Mouse (Mus musculus) midbrain, postnatal 0 days (tissue): ENCODE measurements at regions not wholly inside any gene's neighbourhood (a gene's known extent, or its start where the extent isn't known, plus 50 kb on each side); places are given as distances from the start of the nearest gene placed in this dataset.

Experiments used
- ATAC-seq: fragments of 200-750 bp; cut with Nextera tagmentation; 2 replicates; pipeline ENCODE4 v1.8.0; 2017; ENCODE audit warnings: moderate number of reproducible peaks, mild to moderate bottlenecking, moderate TSS enrichment, moderate library complexity; ENCODE audit not compliant: low FRiP score
- DNase-seq: peaks from one replicate; pipeline ENCODE4 v3.0.0-alpha.2; 2015; ENCODE audit warnings: low spot score
- H3K27ac ChIP-seq: fragments of 300-500 bp; sonication (generic); 2 replicates; pipeline ENCODE4 v1.5.1; 2014; ENCODE audit warnings: low read depth, mild to moderate bottlenecking, low read length, mixed read lengths
- H3K27me3 ChIP-seq: fragments of 300-500 bp; sonication (generic); 2 replicates; pipeline ENCODE4 v1.6.1; 2014; ENCODE audit warnings: low read length, control low read depth, mixed read lengths; ENCODE audit not compliant: insufficient read depth
- H3K36me3 ChIP-seq: fragments of 300-500 bp; sonication (generic); 2 replicates; pipeline ENCODE4 v1.6.1; 2014; ENCODE audit warnings: low read length, control low read depth, mixed read lengths; ENCODE audit not compliant: insufficient read depth
- H3K4me1 ChIP-seq: fragments of 300-500 bp; sonication (generic); 2 replicates; pipeline ENCODE4 v1.6.1; 2014; ENCODE audit warnings: mild to moderate bottlenecking, control low read depth, antibody characterized with exemption, low read length, mixed read lengths; ENCODE audit not compliant: insufficient read depth
- H3K4me2 ChIP-seq: fragments of 300-500 bp; sonication (generic); 2 replicates; pipeline ENCODE4 v1.6.1; 2014; ENCODE audit warnings: low read depth, mild to moderate bottlenecking, low read length, mixed read lengths; ENCODE audit not compliant: poor library complexity, severe bottlenecking
- H3K4me3 ChIP-seq: fragments of 300-500 bp; sonication (generic); 2 replicates; pipeline ENCODE4 v1.5.1; 2014; ENCODE audit warnings: low read depth, mild to moderate bottlenecking, low read length, moderate library complexity
- H3K9ac ChIP-seq: fragments of 300-500 bp; sonication (generic); replicated peaks from 2 replicates; pipeline ENCODE4 v1.6.1; 2014; ENCODE audit warnings: mild to moderate bottlenecking, low read length, moderate library complexity, mixed read lengths; ENCODE audit not compliant: poor library complexity, severe bottlenecking
- H3K9me3 ChIP-seq: fragments of 300-500 bp; sonication (generic); 2 replicates; pipeline ENCODE4 v1.6.1; 2016; ENCODE audit warnings: low read length, control low read depth
- CTCF ChIP-seq: IDR thresholded peaks from 2 replicates; pipeline ENCODE4 v1.5.1; 2016; ENCODE audit warnings: antibody characterized with exemption, mild to moderate bottlenecking
- WGBS: fragments of 180-500 bp; shearing (Covaris S2); extraction: QIAGEN DNeasy Blood & Tissue Kit; methylation state at CpG from one replicate; pipeline ENCODE4 v1.1.7; 2014; 5-methylcytosine and 5-hydroxymethylcytosine counted together

- ATAC-seq, result no peak
- Histone ChIP-seq H3K4me3 (no peak overlapping the region), H3K36me3 (no peaks in the 10 kb centered on the region), H3K27me3 (no peaks in the 10 kb centered on the region), H3K27ac (no peak overlapping the region), H3K9ac (no peak overlapping the region), H3K9me3 (no peaks in the 10 kb centered on the region), H3K4me2 (no peak overlapping the region), H3K4me1 (no peaks in the 10 kb centered on the region)
- no peak for DNase-seq
- TF ChIP-seq CTCF, result no peak
- WGBS, result 89% methylated on average over 21 of the region's 21 CpGs
Measured at GRCm38 (mm10) chr14:105392079-105392813, 133.9 kb downstream of the Ndfip2 start.

- DNase-seq (no peak), ATAC-seq (no peak)
- H3K27ac ChIP-seq, result no peak overlapping the region
- no peak overlapping the region for H3K4me3 ChIP-seq
- 92% methylated on average over 11 of the region's 11 CpGs for WGBS
- no peaks in the 10 kb centered on the region for H3K4me1 ChIP-seq
- TF ChIP-seq CTCF, result no peak
- no peak overlapping the region for H3K9ac ChIP-seq
- H3K9me3 ChIP-seq, result no peaks in the 10 kb centered on the region
- H3K27me3 ChIP-seq, result no peaks in the 10 kb centered on the region
- no peaks in the 10 kb centered on the region for H3K36me3 ChIP-seq
- no peak overlapping the region for H3K4me2 ChIP-seq
Measured at GRCm38 (mm10) chr14:105391430-105391829, 133.1 kb downstream of the Ndfip2 start.

GRCm38 (mm10) chr14:105385119-105385518 is 126.7 kb downstream of the Ndfip2 start:
- WGBS, result 80% methylated on average over 4 of the region's 4 CpGs

GRCm38 (mm10) chr14:105383382-105383781 is 125.0 kb downstream of the Ndfip2 start:
- no peak overlapping the region for H3K27ac ChIP-seq
- no peak overlapping the region for H3K9ac ChIP-seq
- H3K9me3 ChIP-seq, result no peaks in the 10 kb centered on the region
- no peaks in the 10 kb centered on the region for H3K36me3 ChIP-seq
- H3K27me3 ChIP-seq, result no peaks in the 10 kb centered on the region
- H3K4me3 ChIP-seq, result no peak overlapping the region
- no peak for TF ChIP-seq CTCF
- H3K4me2 ChIP-seq, result no peak overlapping the region
- DNase-seq (no peak), ATAC-seq (no peak)
- H3K4me1 ChIP-seq, result no peaks in the 10 kb centered on the region
- WGBS, result 84% methylated on average over 5 of the region's 5 CpGs

More at GRCm38 (mm10) chr14:105385119-105385518, 126.7 kb downstream of the Ndfip2 start:
- H3K9me3 ChIP-seq, result no peaks in the 10 kb centered on the region
- no peak overlapping the region for H3K27ac ChIP-seq
- H3K4me3 ChIP-seq, result no peak overlapping the region
- DNase-seq (no peak), ATAC-seq (no peak)
- H3K27me3 ChIP-seq, result no peaks in the 10 kb centered on the region
- TF ChIP-seq CTCF, result no peak
- H3K36me3 ChIP-seq, result no peaks in the 10 kb centered on the region
- H3K4me1 ChIP-seq, result no peaks in the 10 kb centered on the region
- H3K4me2 ChIP-seq, result no peak overlapping the region
- H3K9ac ChIP-seq, result no peak overlapping the region

GRCm38 (mm10) chr14:105380101-105380500 is 121.7 kb downstream of the Ndfip2 start:
- no peak for TF ChIP-seq CTCF
- ATAC-seq, result no peak

GRCm38 (mm10) chr14:105377770-105378169 is 119.4 kb downstream of the Ndfip2 start:
- Histone ChIP-seq H3K27ac (no peak overlapping the region), H3K9me3 (no peaks in the 10 kb centered on the region), H3K4me2 (no peak overlapping the region), H3K36me3 (no peaks in the 10 kb centered on the region), H3K4me3 (no peak overlapping the region), H3K27me3 (no peaks in the 10 kb centered on the region), H3K4me1 (no peaks in the 10 kb centered on the region), H3K9ac (no peak overlapping the region)
- ATAC-seq (no peak), DNase-seq (peak; percentile 20)
- WGBS, result 58% methylated on average over 5 of the region's 5 CpGs
- TF ChIP-seq CTCF, result no peak

More at GRCm38 (mm10) chr14:105380101-105380500, 121.7 kb downstream of the Ndfip2 start:
- Histone ChIP-seq H3K9me3 (no peaks in the 10 kb centered on the region), H3K36me3 (no peaks in the 10 kb centered on the region), H3K4me1 (no peaks in the 10 kb centered on the region), H3K27ac (no peak overlapping the region), H3K27me3 (no peaks in the 10 kb centered on the region), H3K9ac (no peak overlapping the region), H3K4me3 (no peak overlapping the region), H3K4me2 (no peak overlapping the region)
- WGBS, result 92% methylated on average over 4 of the region's 4 CpGs
- no peak for DNase-seq
